Mouse (Mus musculus): ENCODE measurements around the gene Esyt2.

Gene Esyt2

DNA sequence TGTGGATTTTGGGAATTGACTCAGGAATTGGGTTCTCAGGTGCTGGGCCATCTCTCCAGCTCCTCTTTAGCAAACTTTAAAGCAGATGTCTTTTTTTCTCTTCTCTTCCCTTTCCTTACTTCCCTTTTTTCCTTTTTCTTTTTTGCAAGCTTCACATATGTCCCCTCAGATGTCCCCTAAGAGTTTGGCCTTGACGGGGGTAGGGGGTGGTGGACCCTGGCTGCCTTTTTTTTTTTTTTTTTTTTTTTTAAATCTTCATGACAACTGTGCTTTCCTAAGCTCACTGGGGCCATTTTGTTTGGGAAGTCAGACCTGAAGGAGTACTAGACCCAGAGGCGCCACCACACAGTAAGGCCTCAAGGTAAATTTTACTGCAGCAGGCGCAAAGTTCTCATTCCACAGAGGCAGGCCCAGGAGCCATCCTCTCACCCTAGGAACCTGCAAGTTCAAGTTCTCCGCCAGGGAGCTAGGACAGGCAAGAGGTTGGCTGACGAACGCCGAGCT is 795 bp upstream of the Esyt2 start:
- DNase-seq (ENCODE audit: low read depth in 1 of 2, low spot score in 2 of 2), result no peak

DNA sequence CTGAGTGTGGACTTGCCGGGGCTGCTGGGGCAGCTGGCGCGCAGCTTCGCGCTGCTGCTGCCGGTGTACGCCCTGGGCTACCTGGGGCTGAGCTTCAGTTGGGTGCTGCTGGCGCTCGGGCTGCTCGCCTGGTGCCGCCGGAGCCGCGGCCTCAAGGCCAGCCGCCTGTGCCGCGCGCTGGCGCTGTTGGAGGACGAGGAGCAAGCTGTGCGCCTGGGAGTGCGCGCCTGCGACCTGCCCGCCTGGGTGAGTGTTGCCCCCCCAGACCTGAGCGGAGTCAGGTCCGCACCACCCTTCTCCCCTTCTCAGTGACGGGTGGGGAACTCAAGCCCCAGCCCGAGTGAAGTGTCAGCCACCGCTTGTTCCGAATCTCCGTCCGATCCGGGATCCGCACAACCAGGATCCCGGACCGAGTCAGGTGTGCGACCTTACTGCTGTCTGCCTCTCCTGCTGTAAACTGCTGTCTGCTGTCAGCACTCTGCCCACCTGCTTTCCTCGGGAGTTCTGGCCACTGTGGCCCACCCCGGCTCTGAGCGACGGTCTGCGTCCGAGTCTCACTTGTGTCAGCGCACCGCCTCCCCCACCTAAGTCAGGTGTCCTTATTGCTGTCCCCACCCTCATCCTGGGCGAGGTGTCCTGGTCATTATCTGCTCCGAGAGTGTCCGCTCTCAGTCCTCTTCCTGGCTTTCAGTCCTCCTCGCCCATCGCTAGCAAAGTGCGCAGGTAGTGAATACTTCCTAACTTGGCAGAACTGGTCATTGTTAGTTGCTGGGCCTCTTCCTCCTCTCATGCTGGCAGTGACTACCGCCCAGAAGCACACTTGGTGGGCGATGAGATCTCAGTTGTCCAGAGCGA is 658 bp downstream of the Esyt2 start:
- no peak for DNase-seq (ENCODE audit: low read depth in 1 of 2, low spot score in 2 of 2)

DNA sequence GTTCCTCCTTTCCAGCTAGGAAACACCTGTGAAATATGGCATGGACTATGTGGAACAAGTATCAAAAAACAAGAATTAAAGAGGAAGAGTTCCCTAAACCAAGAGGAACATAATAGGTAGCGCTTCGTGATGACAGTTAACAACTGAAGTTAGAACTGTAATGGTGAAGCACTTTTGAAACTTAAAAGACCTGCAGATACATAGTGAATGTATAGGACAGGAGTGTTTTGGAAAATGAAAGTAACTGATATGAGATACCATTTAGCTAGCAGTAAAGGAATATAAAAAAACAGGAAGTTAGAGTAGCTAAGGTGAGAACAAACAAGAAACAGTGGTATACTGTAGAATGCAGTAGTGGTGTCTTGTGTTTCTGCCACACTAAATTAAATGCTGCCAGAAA is 1.9 kb downstream of the Esyt2 start:
- DNase-seq (ENCODE audit: low read depth in 1 of 2, low spot score in 2 of 2), result no peak

DNA sequence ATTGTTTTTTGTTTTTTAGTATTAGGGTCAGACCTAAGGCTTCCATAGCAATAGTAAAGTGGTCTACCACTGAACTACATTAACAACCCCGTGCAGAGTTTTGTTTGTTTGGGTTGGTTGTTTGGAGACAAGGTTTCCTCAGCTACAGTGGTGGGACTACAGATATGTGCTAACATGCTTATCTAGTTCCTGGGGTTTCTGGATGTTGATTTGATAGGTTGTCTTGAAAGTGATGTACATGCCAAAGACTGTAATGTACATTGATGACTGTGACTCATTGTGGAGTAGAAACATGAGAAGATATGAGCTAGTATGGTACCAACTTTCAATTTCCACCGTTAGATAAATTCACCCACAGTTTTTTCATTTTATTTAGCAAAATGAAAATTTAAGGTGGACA is 2.5 kb downstream of the Esyt2 start:
- DNase-seq (ENCODE audit: low read depth in 1 of 2, low spot score in 2 of 2), result no peak

DNA sequence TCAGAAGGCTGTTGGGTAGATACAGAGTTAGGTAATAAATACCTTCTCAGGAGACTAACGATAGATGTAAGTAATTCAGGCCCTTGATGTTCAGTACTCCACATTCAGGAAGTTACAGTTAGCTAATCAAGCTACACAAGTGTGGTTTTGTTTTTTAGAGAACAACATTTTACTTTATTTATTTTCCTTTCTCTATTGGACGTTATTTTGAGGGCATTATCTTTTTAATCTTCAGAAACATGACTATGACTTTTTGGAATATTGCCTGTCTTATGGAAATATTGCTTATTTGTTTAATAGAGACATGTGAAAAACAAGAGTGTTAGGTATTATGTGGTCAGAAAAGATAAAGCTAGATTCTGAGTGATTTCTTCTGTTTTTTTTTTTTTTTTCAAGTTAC is 12.2 kb downstream of the Esyt2 start:
- DNase-seq (ENCODE audit: low read depth in 1 of 2, low spot score in 2 of 2), result no peak

DNA sequence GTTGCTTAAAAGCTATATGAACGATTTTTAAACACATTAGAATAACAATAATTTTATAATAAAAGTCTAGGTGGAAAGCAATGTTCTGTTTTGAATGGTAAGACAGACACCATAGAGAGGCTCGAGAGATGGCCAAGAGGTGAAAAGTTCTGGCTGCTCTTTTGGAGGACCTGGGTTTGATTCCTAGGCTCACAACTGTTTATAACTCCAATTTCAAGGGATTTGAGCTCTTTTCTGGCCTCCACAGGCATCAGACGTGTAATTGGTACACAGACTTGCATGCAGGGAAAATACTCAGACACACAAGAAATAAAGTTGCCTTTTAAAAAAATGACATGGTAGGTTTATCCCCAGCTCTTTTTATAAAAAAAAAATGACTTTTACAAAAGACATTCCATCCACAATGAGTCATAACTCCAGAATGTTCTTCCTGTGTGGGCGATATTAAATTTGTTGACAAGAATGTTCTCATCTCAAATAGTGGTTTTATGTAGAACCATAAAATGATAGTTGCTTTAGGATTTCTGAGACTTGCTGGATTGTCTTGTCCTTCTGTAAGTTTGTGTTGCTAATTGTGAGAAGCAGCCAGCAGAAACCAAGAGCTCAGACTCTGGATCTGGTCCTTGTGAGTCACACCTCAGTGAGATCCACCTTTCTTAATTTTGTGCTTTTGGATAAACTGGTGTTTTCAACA is 12.8 kb downstream of the Esyt2 start:
- DNase-seq (ENCODE audit: low read depth in 1 of 2, low spot score in 2 of 2), result no peak

DNA sequence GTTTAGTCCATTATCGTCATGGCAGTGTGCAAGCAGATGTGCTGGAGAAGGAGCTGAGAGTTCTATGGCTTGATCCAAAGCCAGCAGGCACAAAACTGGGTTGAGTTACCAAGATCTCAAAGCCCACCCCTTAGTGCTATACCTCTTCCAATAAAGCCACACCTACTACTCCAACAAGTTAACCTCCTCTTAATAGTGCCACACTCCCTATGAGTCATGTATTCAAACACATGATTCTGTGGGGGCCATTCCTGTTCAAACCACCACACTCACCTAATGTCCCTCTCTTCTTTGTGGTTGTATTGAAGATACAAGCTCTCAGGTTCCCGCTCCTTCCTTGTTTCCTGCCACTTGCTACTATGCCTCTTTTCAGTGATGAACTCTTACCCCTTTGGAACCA is 18.9 kb downstream of the Esyt2 start:
- no peak for DNase-seq (ENCODE audit: low read depth in 1 of 2, low spot score in 2 of 2)

DNA sequence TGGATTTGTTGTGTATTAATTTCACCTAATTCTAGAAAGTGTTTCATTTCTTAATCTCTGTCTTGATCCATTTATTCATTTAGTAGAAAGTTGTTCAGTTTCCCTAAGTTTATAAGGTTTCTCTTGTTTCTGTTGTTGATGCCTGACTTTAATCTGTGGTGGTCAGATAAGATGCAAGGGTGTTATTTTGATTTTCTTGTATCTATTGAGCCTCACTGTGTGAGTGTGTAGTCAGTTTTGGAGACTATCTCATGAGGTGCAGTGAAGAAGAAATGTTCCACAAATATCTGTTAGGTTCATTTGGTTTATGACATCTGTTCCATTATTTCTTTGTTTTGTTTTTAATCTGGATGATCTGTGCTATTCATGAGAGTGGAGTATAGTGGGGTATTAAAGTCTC is 21.2 kb downstream of the Esyt2 start:
- no peak for DNase-seq (ENCODE audit: low read depth in 1 of 2, low spot score in 2 of 2)

DNA sequence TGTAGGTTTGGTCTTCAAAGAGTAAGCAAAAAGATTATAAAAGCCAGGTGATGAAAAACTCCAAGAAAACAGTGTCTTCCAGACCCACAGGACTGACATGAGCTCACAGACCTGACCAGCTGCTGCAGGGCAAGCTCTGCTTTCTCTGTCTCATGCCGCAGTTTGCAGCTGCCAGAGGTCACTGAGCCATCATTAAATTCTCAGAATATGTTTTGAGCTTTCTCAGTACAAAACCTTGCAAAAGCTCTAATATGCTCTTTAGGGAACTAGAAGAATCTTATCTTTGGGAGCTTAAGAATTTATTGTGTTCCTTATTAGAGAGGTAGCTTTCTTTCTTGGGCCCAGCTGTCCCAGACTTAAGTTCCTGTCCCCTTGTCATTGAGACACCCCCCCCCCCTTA is 25.0 kb downstream of the Esyt2 start:
- DNase-seq (ENCODE audit: low read depth in 1 of 2, low spot score in 2 of 2), result no peak

DNA sequence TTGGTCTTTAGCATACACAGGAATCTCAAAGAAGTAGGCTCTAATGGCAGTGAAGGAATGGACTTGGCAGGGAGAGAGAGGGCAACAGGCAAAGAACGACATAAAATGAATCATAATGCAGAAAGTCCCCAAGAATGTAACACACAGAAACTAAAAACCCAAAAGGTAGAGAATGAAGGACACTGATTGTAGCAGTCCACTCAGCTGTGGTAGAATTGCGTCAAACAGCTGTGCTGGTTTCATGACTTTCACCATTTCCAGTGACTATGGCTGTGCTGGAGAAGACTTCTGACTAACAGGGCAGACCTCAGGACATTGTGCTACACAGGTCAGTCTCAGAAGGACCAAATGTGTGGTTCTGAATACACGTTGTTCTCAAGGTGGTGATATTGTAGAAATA is 26.9 kb downstream of the Esyt2 start:
- DNase-seq (ENCODE audit: low read depth in 1 of 2, low spot score in 2 of 2), result no peak

DNA sequence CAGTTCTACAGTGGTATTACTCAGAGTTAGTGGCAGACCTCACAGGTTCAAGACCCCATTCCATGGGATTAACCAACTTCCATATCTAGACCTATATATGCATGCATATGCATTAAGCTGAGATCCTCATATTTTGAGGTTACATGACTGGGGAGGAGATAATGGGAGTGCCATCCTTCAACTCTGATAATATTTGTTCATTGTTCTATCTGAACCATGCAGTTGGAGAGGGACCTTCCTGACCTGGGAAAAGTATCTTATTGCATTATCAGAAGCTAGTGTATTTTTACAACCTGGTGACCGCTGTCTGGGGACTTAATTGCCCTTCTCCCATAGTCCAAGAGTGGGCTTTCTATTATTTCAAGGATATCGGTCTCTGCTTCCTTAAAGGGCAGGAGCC is 27.6 kb downstream of the Esyt2 start:
- DNase-seq (ENCODE audit: low read depth in 1 of 2, low spot score in 2 of 2), result no peak

DNA sequence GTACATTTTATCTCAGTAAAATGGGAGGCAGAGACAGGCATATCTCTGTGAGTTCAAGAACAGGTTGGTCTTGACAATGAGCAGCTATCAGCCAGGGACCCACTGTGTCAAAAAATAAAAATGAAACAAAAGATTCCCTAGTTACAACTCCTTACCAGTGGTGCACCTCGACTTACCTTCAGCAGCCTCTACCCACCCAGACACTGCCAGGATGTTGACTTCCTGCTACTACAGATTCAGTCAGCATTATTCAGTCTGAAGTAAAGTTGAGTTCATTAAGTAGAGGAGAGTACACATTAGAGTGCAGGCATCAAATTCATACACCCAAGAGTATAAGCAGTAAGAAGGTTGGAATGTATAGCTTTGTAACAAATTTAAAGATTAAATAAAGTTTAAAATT is 32.8 kb downstream of the Esyt2 start:
- no peak for DNase-seq (ENCODE audit: low read depth in 1 of 2, low spot score in 2 of 2)

DNA sequence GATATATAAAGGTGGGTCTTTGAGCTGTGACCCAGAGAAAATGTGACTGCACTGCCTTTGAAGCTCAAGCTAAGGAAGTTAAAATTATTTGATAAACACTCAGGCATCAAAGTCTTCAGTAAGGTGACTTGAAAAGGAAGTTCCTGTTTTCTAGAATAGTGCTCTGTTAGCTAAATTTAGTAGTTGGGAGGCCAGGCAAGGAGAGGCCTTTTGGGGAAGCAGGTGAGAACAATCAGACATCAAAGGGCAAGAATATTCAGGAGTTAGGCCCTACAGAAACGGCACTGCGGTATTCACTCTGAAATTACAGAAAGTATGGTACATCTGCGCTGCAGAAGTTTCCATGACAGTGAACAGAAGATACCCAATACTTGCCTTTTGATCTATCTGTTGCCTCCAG is 34.5 kb downstream of the Esyt2 start:
- DNase-seq (ENCODE audit: low read depth in 1 of 2, low spot score in 2 of 2), result no peak

DNA sequence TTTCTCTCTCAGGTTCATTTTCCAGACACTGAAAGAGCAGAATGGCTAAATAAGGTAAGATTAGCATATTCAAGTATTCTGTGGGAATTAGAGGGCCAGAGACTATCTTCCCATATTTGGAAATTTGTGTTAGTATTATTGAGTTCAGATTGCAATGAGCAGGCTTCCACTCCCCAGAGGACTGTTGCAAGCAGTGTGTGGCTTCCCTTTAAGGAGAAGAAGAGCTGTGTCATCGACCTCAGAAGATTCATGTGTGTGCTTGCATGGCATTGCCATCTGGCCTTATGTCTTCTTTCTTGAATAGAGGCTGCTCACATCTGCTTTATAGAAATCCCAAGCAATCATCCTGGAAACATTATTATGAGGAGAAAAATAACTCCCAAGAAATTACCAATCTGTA is 36.8 kb downstream of the Esyt2 start:
- no peak for DNase-seq (ENCODE audit: low read depth in 1 of 2, low spot score in 2 of 2)

DNA sequence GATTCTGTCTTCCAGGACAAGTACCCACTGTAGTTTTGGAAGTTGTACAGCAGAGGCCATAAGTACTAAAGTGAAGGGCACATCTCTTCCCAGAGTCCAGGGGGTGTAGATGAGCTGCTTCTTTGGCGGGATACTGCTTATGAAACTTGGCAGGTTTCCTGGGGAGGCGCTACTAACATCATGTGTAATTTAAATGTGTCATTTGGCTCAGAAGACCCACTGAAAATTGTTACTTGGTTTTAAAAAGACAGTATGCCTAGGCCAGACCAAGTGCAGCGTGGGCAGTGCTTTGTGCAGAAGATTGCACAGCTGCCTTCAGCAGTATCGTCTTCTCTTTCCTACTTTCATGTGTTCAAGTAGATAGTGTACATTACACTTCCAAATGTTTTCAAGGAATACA is 44.5 kb downstream of the Esyt2 start:
- DNase-seq (ENCODE audit: low read depth in 1 of 2, low spot score in 2 of 2), result no peak

DNA sequence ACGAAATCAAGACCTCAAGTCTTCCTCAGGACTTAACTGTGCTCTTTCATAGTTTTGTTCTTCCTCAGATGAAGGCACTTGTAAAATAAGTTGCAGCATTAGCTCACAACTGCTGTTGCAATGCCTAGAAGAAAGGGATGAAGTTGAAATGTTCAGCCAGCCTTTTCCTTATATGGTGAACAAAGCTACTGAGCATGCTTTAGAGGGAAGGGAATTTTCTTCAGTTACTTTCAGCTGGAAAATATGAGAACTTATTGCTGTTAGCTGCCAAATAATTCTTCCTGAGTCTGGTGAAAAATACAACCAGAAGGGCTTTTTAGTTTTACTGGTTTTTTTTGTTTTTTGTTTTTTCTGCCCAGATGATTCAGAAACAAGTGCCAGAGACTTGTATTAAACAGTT is 45.2 kb downstream of the Esyt2 start:
- no peak for DNase-seq (ENCODE audit: low read depth in 1 of 2, low spot score in 2 of 2)

DNA sequence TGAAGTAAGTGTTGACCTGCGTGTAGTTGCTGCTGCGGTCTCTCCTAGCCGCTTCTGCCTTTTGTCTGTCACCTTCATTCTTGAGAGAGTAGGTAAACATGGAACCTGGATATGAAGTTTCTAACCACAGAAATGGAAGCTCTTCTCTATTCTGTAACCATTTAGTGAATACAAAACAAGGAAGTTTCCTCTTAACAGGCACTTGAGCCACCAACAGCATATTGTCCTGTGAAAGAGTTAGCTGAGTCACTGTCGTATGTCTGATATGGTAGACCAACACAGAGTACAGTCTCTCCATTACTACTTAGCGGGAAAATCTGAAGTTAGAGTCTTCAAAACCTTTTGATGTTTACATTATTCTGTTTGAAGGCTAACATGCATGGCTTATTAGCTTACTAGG is 53.3 kb downstream of the Esyt2 start:
- DNase-seq (ENCODE audit: low read depth in 1 of 2, low spot score in 2 of 2), result no peak

DNA sequence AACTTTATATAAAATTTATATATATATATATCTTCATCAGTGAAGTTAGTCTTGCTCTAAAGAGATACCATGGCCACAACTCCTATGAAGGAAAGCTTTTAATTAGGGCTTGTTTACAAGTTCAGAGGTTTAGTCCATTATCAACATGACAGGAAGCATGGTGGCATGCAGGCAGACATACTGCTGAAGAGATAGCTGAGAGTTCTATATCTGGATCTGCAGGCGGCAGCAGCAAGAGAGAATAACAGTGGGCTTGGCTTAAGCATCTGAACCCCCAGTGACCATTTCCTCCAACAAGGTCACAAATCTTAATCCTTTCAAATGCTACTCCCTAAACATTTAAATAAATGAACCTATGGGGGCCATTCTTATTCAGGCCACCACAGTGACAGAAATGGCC is 59.2 kb downstream of the Esyt2 start:
- no peak for DNase-seq (ENCODE audit: low read depth in 1 of 2, low spot score in 2 of 2)

DNA sequence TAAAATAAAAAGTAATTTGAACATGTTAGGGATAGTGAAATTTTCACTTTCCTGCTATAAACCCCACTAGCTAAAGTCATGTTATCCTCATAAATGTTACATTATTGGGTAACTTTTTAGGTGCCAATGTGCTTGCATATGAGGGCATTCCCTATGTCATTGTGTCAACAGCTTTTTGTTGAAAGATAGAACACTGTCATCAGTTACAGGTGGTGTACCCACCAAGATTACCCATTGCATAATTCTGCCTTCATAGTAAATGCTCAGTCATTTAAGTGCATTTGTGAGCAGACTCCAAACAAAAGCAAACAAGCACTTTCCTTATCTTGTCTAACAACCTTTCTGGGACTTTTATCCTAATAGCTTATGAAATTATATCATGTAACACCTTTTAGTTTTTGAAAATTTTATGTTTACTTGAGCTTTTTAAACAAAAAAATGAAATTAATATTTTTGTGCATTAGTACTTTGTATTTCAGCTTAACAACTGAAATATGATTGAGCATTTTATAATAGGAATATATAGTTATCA is 67.8 kb downstream of the Esyt2 start:
- no peak for DNase-seq (ENCODE audit: low read depth in 1 of 2, low spot score in 2 of 2)

DNA sequence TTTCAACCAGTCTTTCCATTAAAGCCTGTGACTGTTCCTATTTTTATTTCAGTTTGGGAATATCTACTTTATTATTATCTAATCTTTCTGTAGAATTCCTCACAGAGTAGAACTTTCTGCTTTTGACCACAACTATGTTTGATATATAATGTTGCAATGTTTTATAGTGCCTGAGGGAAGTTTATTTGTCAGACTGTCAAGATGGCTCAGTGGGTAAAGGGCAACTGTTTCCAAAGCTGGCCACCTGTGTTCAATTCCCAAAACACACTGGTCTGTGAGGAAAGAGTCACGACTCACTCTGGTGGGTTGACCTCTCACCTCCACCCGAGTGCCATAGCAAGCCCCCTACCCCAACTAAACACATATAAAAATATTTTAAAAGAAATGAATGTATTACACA is 68.4 kb downstream of the Esyt2 start:
- no peak for DNase-seq (ENCODE audit: low read depth in 1 of 2, low spot score in 2 of 2)

DNA sequence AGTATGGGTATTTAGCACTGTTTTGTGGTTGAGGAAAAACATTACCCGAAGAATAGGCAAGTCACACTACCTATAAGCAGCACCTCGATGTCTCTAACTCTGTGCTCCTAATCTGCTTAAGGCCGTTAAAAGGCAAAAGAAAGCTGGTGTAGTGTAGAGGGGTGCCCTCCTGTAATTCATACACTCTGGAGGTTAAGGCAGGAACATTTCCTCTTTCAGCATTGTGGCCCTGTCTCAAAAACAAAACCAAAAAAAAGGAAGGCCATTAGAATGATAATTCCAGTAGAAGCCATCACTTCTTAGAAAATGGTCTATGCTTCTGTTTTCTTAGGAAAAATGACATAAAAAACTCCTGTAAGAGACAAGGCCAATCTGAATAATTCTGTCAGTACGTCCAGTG is 70.0 kb downstream of the Esyt2 start:
- no peak for DNase-seq (ENCODE audit: low read depth in 1 of 2, low spot score in 2 of 2)

DNA sequence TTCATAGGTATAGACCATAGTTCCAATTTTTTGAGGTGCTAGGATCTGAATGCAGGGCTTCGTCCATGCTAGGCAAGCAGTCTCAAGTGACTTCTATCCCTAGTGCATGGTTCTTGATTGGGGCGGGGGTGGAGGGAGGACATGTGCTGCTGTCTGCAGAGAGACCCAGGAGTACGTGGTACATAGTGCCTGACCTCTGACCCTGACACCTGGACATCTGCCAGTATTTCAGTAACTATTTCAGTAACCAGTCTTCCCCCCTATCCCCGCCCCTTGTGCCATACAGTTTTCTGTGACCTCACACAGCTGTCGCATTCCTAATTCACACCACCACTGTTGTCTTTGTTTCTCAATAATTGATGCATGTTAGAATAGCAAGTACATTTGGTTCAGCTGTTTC is 71.4 kb downstream of the Esyt2 start:
- DNase-seq (ENCODE audit: low read depth in 1 of 2, low spot score in 2 of 2), result no peak
